ENCODE assay signal across 8 mouse cellular contexts in the genomic region with DNA sequence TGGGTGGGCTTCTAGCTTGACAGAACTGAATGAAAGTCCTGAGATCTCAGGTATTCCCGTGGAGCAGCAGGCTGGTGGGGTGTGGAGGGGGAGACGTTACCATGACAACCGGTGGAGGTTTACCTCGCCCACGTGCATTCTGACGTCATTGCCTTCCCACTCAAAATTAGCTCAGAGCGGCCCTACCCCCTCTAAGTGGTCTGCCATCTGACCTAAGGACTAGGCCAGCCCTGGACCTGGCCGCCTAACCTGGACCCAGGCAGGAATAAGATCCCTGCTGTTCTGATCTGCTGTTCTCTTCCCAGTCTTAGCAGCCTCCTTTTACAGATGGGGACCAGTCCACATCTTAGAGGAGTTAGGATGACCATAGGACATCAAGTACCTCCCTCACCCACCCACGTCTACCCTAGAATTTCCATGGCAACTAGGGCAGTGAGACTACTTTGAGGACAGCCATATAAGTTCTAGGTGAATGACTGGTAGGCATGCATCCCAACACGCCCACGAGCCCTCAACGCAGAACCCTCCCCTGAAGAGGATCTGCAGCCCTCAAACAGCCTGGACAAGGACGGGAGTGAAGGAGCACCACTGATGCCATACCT. TPM values are rescaled to one million over a fixed set of nuclear protein-coding genes. Genes with fewer than 3 reads are reported as not detected.
A peak's percentile ranks its signal among the peaks of the same experiment; 100 is the strongest.
DNase-seq lines count a peak whose midpoint lies in the region; ATAC-seq and TF ChIP-seq lines count a peak whose summit lies in the region.

No protein-coding gene starts in this region.

- H3K9me3 ChIP-seq in heart, embryonic 13.5 days = no peaks in the 10 kb centered on the region
- H3K9me3 ChIP-seq in forebrain, embryonic 11.5 days (ENCODE audit: control insufficient read depth, low read length) = no peaks in the 10 kb centered on the region
- no peaks in the 10 kb centered on the region for H3K9me3 ChIP-seq in midbrain, embryonic 10.5 days (replicated peaks)

- WGBS in heart, embryonic 13.5 days = 33% methylated on average over 13 of the region's 13 CpGs
- 28% methylated on average over 13 of the region's 13 CpGs for WGBS in forebrain, embryonic 11.5 days
- 38% methylated on average over 13 of the region's 13 CpGs for WGBS in midbrain, embryonic 10.5 days

- peak overlapping the region; percentile 68 for H3K4me3 ChIP-seq in heart, embryonic 13.5 days
- H3K4me3 ChIP-seq in forebrain, embryonic 11.5 days (ENCODE audit: low read depth, low read length) = peak overlapping the region; percentile 40
- peak overlapping the region; percentile 88 for H3K4me3 ChIP-seq in layer of hippocampus, adult 2 months
- H3K4me3 ChIP-seq in midbrain, embryonic 10.5 days = peak overlapping the region; percentile 60

- no peak overlapping the region for H3K27ac ChIP-seq in heart, embryonic 13.5 days (replicated peaks)
- no peak overlapping the region for H3K27ac ChIP-seq in forebrain, embryonic 11.5 days (ENCODE audit: low read depth, low read length)
- H3K27ac ChIP-seq in layer of hippocampus, adult 2 months = peak overlapping the region; percentile 97
- H3K27ac ChIP-seq in midbrain, embryonic 10.5 days (replicated peaks) = peak overlapping the region; percentile 14

- no peak for ATAC-seq in heart, embryonic 13.5 days (ENCODE audit: extremely low read depth, insufficient number of reproducible peaks, low FRiP score, low TSS enrichment)
- ATAC-seq in forebrain, embryonic 11.5 days (replicated peaks; ENCODE audit: low FRiP score) = peak; percentile 14; the same call in 1 of the 2 replicates

- H3K4me1 ChIP-seq in heart, embryonic 13.5 days = peaks cover 12% of the 10 kb centered on the region
- H3K4me1 ChIP-seq in forebrain, embryonic 11.5 days (replicated peaks; ENCODE audit: control insufficient read depth, insufficient read depth, low read length) = peaks cover 12% of the 10 kb centered on the region
- H3K4me1 ChIP-seq in midbrain, embryonic 10.5 days = peaks cover 38% of the 10 kb centered on the region

- intact Hi-C loops in heart, postnatal 14 days (cut with DNase I) = no loop called here

- peaks cover 51% of the 10 kb centered on the region for H3K27me3 ChIP-seq in heart, embryonic 13.5 days (replicated peaks)
- H3K27me3 ChIP-seq in forebrain, embryonic 11.5 days (ENCODE audit: control insufficient read depth, insufficient read depth, low read length) = peaks cover 10% of the 10 kb centered on the region
- peaks cover 49% of the 10 kb centered on the region for H3K27me3 ChIP-seq in midbrain, embryonic 10.5 days (ENCODE audit: low read depth, poor library complexity, severe bottlenecking)

- peaks cover 7% of the 10 kb centered on the region for H3K36me3 ChIP-seq in heart, embryonic 13.5 days
- no peaks in the 10 kb centered on the region for H3K36me3 ChIP-seq in forebrain, embryonic 11.5 days (ENCODE audit: control insufficient read depth, insufficient read depth, low read length)
- H3K36me3 ChIP-seq in midbrain, embryonic 10.5 days = peaks cover 9% of the 10 kb centered on the region

- H3K9ac ChIP-seq in heart, embryonic 13.5 days = peak overlapping the region; percentile 81
- H3K9ac ChIP-seq in forebrain, embryonic 11.5 days (ENCODE audit: low read length) = peak overlapping the region; percentile 45

- peak overlapping the region; percentile 95 for H3K4me2 ChIP-seq in heart, embryonic 13.5 days
- peak overlapping the region; percentile 85 for H3K4me2 ChIP-seq in forebrain, embryonic 11.5 days (ENCODE audit: low read depth, low read length, severe bottlenecking)

- TF ChIP-seq CTCF in layer of hippocampus, adult 2 months (conservative IDR thresholded peaks at IDR 0.05) = no peak

- no peak for DNase-seq in heart, postnatal 14 days
- peak; percentile 28 for DNase-seq in Muller cell, postnatal 12 days (ENCODE audit: inconsistent ontology term)
- no peak for DNase-seq in forebrain, embryonic 11.5 days (ENCODE audit: low spot score)
- DNase-seq in layer of hippocampus, adult 2 months (ENCODE audit: low spot score in 2 of 2) = peak; percentile 84
- DNase-seq in midbrain, embryonic 10.5 days (ENCODE audit: low spot score) = no peak
- peak; percentile 33 for DNase-seq in thymus, postnatal 4 days
- no peak for DNase-seq in urinary bladder, adult 18-20 months (ENCODE audit: low spot score in 2 of 2)

RNA-seq across cellular contexts. Expression of gene Spata2l, which starts 1.0 kb away (rescaled TPM):
- polyA plus RNA-seq in heart, embryonic 13.5 days (2015; fragmentation: Nextera tagmentation; extraction: Ambion mirVana) = 3.1 and 3.2 TPM in 2 replicates
- 1 to 10 TPM; 6.5 to 6.9 TPM for total RNA-seq in heart, postnatal 14 days (2021)
- polyA plus RNA-seq in forebrain, embryonic 11.5 days (2014; fragmentation: Nextera tagmentation; extraction: Ambion mirVana) = 1.8 and 2.0 TPM in 2 replicates
- 10 to 100 TPM; 71.4 to 75.0 TPM for total RNA-seq in layer of hippocampus, adult 2 months (2021)
- polyA plus RNA-seq in midbrain, embryonic 10.5 days (2016; fragmentation: Nextera tagmentation; extraction: Ambion mirVana) = 1.3 and 2.4 TPM in 2 replicates

RNA-seq across cellular contexts. Expression of gene Cdk10, which starts 10.4 kb away (rescaled TPM):
- polyA plus RNA-seq in heart, embryonic 13.5 days (2015; fragmentation: Nextera tagmentation; extraction: Ambion mirVana) = 19.5 and 20.5 TPM in 2 replicates
- total RNA-seq in heart, postnatal 14 days (2021) = 10 to 100 TPM; 22.5 to 23.8 TPM
- polyA plus RNA-seq in forebrain, embryonic 11.5 days (2014; fragmentation: Nextera tagmentation; extraction: Ambion mirVana) = 36.0 and 36.6 TPM in 2 replicates
- total RNA-seq in layer of hippocampus, adult 2 months (2021) = 10 to 100 TPM; 93.9 to 98.8 TPM
- 41.4 and 42.0 TPM in 2 replicates for polyA plus RNA-seq in midbrain, embryonic 10.5 days (2016; fragmentation: Nextera tagmentation; extraction: Ambion mirVana)

RNA-seq across cellular contexts. Expression of gene Zfp276, which starts 19.0 kb away (rescaled TPM):
- 12.7 and 13.5 TPM in 2 replicates for polyA plus RNA-seq in heart, embryonic 13.5 days (2015; fragmentation: Nextera tagmentation; extraction: Ambion mirVana)
- total RNA-seq in heart, postnatal 14 days (2021) = 10 to 100 TPM; 15.7 to 16.6 TPM
- polyA plus RNA-seq in forebrain, embryonic 11.5 days (2014; fragmentation: Nextera tagmentation; extraction: Ambion mirVana) = 25.1 and 26.5 TPM in 2 replicates
- 10 to 100 TPM; 20.3 to 24.8 TPM for total RNA-seq in layer of hippocampus, adult 2 months (2021)
- polyA plus RNA-seq in midbrain, embryonic 10.5 days (2016; fragmentation: Nextera tagmentation; extraction: Ambion mirVana) = 23.2 and 27.2 TPM in 2 replicates

RNA-seq across cellular contexts. Expression of gene Vps9d1, which starts 19.1 kb away (rescaled TPM):
- polyA plus RNA-seq in heart, embryonic 13.5 days (2015; fragmentation: Nextera tagmentation; extraction: Ambion mirVana) = 18.1 and 18.5 TPM in 2 replicates
- total RNA-seq in heart, postnatal 14 days (2021) = 10 to 100 TPM; 23.1 to 29.1 TPM
- polyA plus RNA-seq in forebrain, embryonic 11.5 days (2014; fragmentation: Nextera tagmentation; extraction: Ambion mirVana) = 27.3 and 29.6 TPM in 2 replicates
- 10 to 100 TPM; 59.5 to 70.3 TPM for total RNA-seq in layer of hippocampus, adult 2 months (2021)
- polyA plus RNA-seq in midbrain, embryonic 10.5 days (2016; fragmentation: Nextera tagmentation; extraction: Ambion mirVana) = 24.0 and 27.1 TPM in 2 replicates

RNA-seq across cellular contexts. Expression of gene Spata33, which starts 22.4 kb away (rescaled TPM):
- 3.7 TPM in 2 replicates for polyA plus RNA-seq in heart, embryonic 13.5 days (2015; fragmentation: Nextera tagmentation; extraction: Ambion mirVana)
- total RNA-seq in heart, postnatal 14 days (2021) = 10 to 100 TPM; 38.4 to 45.7 TPM
- 5.9 and 6.0 TPM in 2 replicates for polyA plus RNA-seq in forebrain, embryonic 11.5 days (2014; fragmentation: Nextera tagmentation; extraction: Ambion mirVana)
- total RNA-seq in layer of hippocampus, adult 2 months (2021) = 1 to 10 TPM; 6.5 to 7.1 TPM
- polyA plus RNA-seq in midbrain, embryonic 10.5 days (2016; fragmentation: Nextera tagmentation; extraction: Ambion mirVana) = 6.1 TPM in 2 replicates

Comparison
In these comparisons a context has a peak if more than half of its experiments do, and no peak if none do; other contexts are left out.
1. H3K27ac ChIP-seq: peak in layer of hippocampus, adult 2 months (single experiment) and midbrain, embryonic 10.5 days (single experiment); none in heart, embryonic 13.5 days (single experiment) and forebrain, embryonic 11.5 days (single experiment).
2. DNase-seq: peak in Muller cell, postnatal 12 days (single experiment), layer of hippocampus, adult 2 months (2 of 2) and thymus, postnatal 4 days (single experiment); none in heart, postnatal 14 days (0 of 2), forebrain, embryonic 11.5 days (single experiment), midbrain, embryonic 10.5 days (single experiment) and urinary bladder, adult 18-20 months (0 of 2).
3. Peak in every context shown above with its lines, with median percentiles within 50 percentile points of each other: H3K4me3 ChIP-seq.